Mouse (Mus musculus) neural tube, embryonic 12.5 days (tissue): ENCODE results near the gene Itga8. TPM values are rescaled to one million over a fixed set of nuclear protein-coding genes. Genes with fewer than 3 reads are reported as not detected.

Source experiments
- ATAC-seq: fragments of 200-750 bp; cut with Nextera tagmentation; 2 replicates; pipeline ENCODE4 v1.8.0; 2017; ENCODE audit warnings: low read depth, mild to moderate bottlenecking, moderate TSS enrichment, moderate library complexity; ENCODE audit not compliant: low FRiP score
- H3K27ac ChIP-seq: fragments of 300-500 bp; sonication (generic); 2 replicates; pipeline ENCODE4 v1.5.1; 2016
- H3K27me3 ChIP-seq: fragments of 300-500 bp; sonication (generic); replicated peaks from 2 replicates; pipeline ENCODE4 v1.6.1; 2016; ENCODE audit warnings: mild to moderate bottlenecking
- H3K36me3 ChIP-seq: fragments of 300-500 bp; sonication (generic); 2 replicates; pipeline ENCODE4 v1.6.1; 2016; ENCODE audit warnings: mild to moderate bottlenecking
- H3K4me1 ChIP-seq: fragments of 300-500 bp; sonication (generic); 2 replicates; pipeline ENCODE4 v1.6.1; 2016
- H3K4me2 ChIP-seq: fragments of 300-500 bp; sonication (generic); replicated peaks from 2 replicates; pipeline ENCODE4 v1.6.1; 2016; ENCODE audit warnings: mild to moderate bottlenecking
- H3K4me3 ChIP-seq: fragments of 300-500 bp; sonication (generic); 2 replicates; pipeline ENCODE4 v1.5.1; 2016
- H3K9ac ChIP-seq: fragments of 300-500 bp; sonication (generic); 2 replicates; pipeline ENCODE4 v1.6.1; 2016; ENCODE audit warnings: mild to moderate bottlenecking
- H3K9me3 ChIP-seq: fragments of 300-500 bp; sonication (generic); 2 replicates; pipeline ENCODE4 v1.6.1; 2016; ENCODE audit warnings: mild to moderate bottlenecking
- WGBS: fragments of 180-500 bp; shearing (Covaris S2); methylation state at CpG from one replicate; pipeline ENCODE4 v1.1.7; 2016; 5-methylcytosine and 5-hydroxymethylcytosine counted together
- polyA plus RNA-seq: library from polyadenylated mRNA; unstranded; fragments of >200 nt; fragmentation: Nextera tagmentation; extraction: Ambion mirVana; gene quantifications from 2 replicates; pipeline ENCODE4 v1.2.1, GENCODE M21; 2016

Gene Itga8
- polyA plus RNA-seq, 1 experiment from 2014 or later: 4.1 TPM

DNA sequence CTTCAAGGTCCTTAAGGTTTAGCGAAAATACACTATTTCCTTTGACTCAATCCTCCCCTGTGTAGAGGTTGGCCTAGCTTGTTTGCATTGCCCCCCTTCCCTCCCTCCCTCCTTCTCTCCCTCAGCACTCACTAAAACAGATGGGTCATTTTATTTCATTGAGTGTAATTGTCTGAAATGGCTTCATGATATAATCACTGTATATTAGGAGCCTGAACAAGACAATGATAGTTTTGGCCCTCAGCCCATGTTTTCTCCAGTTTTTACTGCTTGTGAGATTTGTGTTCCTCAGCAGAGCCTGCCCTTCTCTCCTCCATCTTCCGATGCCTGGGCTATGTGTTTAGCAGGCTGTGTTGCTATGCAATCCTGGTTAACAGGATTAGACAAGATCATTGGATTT, 80.1 kb downstream of the Itga8 start:
- Histone ChIP-seq H3K36me3 (no peaks in the 10 kb centered on the region), H3K4me1 (no peaks in the 10 kb centered on the region), H3K9ac (no peak overlapping the region), H3K4me2 (no peak overlapping the region), H3K4me3 (no peak overlapping the region), H3K9me3 (no peaks in the 10 kb centered on the region), H3K27me3 (no peaks in the 10 kb centered on the region), H3K27ac (no peak overlapping the region)
- ATAC-seq: no peak
- WGBS: 80% methylated on average over 2 of the region's 2 CpGs

DNA sequence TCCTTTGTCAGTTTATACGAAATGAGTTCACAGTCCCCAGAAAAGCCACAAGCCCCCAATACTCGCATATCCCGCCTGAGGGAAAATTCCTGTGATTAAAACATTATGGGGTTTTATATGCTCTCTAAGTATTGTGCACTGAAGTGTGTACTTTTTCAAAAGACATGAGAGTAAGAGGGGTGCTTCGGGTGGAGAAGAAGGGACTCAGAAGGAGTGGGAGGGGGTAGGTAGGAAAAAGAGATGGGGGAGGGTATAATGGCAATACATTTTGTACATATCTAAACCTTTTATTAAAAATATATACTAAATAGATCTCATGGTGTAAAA, 88.3 kb downstream of the Itga8 start:
- H3K36me3 ChIP-seq: no peaks in the 10 kb centered on the region
- 72% methylated on average over 4 of the region's 4 CpGs for WGBS
- no peak overlapping the region for H3K9ac ChIP-seq
- H3K9me3 ChIP-seq: no peaks in the 10 kb centered on the region
- H3K4me1 ChIP-seq: no peaks in the 10 kb centered on the region
- no peak overlapping the region for H3K4me2 ChIP-seq
- no peak for ATAC-seq
- H3K27ac ChIP-seq: no peak overlapping the region
- H3K27me3 ChIP-seq: no peaks in the 10 kb centered on the region
- no peak overlapping the region for H3K4me3 ChIP-seq

DNA sequence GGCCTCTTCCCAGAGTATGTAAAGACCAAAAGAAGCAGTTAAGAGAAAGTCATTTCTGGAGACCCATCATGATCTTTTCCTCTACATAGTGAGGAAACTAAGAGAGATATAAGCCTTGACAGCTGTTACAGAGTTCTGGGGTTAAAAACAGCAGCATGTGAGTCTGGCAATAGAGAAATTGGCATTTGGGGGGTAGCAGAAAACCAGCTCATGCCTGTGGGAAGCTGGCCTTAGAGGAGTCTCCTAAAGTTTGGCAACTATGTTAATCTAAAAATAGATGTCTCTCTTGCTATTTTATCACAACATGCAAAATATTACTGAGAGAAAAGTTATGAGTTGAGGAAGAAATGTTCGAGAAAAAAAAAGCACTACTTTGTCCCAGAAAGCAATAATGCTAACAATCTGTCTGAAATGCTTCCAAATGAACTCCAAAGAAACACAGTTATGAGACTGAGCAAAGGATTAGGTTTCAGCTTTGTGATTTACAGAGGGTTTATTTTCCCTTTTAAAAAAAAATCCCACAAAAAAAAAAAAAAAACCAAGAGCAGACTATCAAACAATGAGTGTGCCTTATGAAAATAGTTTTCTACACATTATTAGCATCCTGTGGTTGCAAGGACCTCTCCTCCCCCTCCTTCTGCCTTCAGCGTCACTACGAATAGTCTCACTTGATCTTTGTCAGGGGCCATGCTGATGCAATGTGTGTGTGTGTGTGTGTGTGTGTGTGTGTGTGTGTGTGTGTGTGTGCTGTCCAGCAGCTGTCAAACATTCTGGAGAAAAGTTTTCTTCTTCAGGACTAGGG, 88.9 kb downstream of the Itga8 start:
- no peaks in the 10 kb centered on the region for H3K9me3 ChIP-seq
- H3K9ac ChIP-seq: no peak overlapping the region
- no peak overlapping the region for H3K27ac ChIP-seq
- no peaks in the 10 kb centered on the region for H3K36me3 ChIP-seq
- WGBS: 63% methylated on average over 3 of the region's 3 CpGs
- no peaks in the 10 kb centered on the region for H3K27me3 ChIP-seq
- no peak overlapping the region for H3K4me2 ChIP-seq
- no peak overlapping the region for H3K4me3 ChIP-seq
- no peaks in the 10 kb centered on the region for H3K4me1 ChIP-seq
- ATAC-seq: no peak

DNA sequence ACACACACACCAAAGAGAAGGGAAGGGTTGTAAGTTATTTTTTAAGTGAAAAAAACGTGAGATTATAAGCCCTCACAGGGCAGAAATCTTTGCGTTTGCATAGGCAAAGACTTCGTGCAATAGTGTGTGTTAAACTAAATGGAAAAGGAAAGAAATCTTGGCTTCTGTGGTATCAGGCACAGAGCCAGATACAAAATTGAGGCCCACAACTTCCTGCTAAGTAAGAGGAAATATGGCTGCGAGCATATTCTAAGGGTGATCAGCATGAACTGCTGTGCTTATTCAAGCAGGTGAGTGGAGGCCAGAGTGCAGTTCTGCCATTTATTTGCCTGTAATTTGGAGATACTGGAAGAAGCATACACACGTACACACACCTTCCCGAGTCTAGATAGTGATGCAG, 93.6 kb downstream of the Itga8 start:
- ATAC-seq: no peak
- no peak overlapping the region for H3K4me3 ChIP-seq
- no peaks in the 10 kb centered on the region for H3K27me3 ChIP-seq
- H3K27ac ChIP-seq: no peak overlapping the region
- no peak overlapping the region for H3K4me2 ChIP-seq
- no peaks in the 10 kb centered on the region for H3K36me3 ChIP-seq
- 86% methylated on average over 6 of the region's 6 CpGs for WGBS
- no peaks in the 10 kb centered on the region for H3K9me3 ChIP-seq
- H3K9ac ChIP-seq: no peak overlapping the region
- no peaks in the 10 kb centered on the region for H3K4me1 ChIP-seq

DNA sequence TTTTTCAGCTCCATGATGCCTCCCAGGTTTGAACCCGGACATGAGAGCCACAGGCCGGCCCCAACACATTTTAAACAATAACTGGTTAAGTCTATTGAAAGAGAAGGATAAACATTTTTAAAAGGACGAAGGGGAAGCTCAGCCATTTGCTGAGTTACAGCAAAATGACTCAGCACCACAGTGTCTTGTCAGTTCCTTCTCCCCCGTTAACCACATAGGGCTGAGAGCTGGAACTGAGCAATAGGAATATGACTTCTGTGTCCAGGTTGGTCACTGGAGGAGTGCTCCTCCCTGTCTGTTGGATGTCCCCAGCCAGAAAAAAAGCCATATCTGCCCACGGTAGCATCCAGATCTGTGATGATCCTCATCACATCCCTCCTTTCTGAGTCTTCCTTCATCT, 95.4 kb downstream of the Itga8 start:
- no peak for ATAC-seq
- H3K4me1 ChIP-seq: no peaks in the 10 kb centered on the region
- H3K4me2 ChIP-seq: no peak overlapping the region
- WGBS: 75% methylated on average over 5 of the region's 5 CpGs
- no peak overlapping the region for H3K4me3 ChIP-seq
- H3K27me3 ChIP-seq: no peaks in the 10 kb centered on the region
- H3K9ac ChIP-seq: no peak overlapping the region
- no peaks in the 10 kb centered on the region for H3K9me3 ChIP-seq
- no peaks in the 10 kb centered on the region for H3K36me3 ChIP-seq
- no peak overlapping the region for H3K27ac ChIP-seq

DNA sequence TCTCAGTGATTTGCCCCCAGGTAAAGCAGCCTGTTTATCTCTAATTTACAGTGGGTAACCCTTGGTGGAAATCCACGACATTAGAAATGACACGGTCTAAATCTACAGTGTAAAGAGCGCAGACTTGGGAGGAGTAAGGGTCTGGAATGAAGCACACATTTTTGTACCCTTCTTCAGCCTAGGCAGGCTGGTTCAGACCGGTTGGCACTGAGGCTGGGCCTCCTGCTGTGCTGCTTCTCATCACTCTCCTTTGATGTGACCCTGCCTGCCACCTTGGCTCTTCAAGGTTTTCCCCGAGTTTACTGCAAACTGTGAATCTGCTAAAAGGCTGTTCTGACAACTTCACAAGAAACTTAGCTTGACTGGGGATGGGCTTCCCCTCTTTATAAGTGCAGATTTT, 95.8 kb downstream of the Itga8 start:
- Histone ChIP-seq H3K27ac (no peak overlapping the region), H3K9ac (no peak overlapping the region), H3K36me3 (no peaks in the 10 kb centered on the region), H3K4me3 (no peak overlapping the region), H3K4me1 (no peaks in the 10 kb centered on the region), H3K4me2 (no peak overlapping the region), H3K27me3 (no peaks in the 10 kb centered on the region), H3K9me3 (no peaks in the 10 kb centered on the region)
- 50% methylated on average over 5 of the region's 5 CpGs for WGBS
- no peak for ATAC-seq

DNA sequence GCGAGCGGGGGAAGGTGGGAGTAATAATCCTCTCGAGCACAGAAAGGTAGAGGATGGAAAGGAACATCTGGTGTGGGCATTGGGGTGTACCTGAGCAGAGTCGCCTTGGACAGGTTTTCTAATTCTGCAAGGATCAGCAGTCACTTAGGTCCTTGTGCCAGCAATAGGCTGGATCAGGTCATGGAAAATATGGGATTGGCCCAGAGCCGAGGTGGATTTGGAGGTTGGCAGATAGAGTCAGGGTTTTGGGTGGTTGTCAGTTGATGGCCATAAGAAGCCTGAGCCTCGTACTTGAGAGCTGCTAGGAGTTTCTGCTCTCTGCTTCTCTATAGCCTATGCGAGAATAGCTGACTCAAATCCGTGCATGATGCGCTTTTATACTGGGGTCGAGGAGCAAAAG, 98.5 kb downstream of the Itga8 start:
- WGBS: 88% methylated on average over 10 of the region's 10 CpGs
- Histone ChIP-seq H3K9me3 (no peaks in the 10 kb centered on the region), H3K4me3 (no peak overlapping the region), H3K4me1 (no peaks in the 10 kb centered on the region), H3K27me3 (no peaks in the 10 kb centered on the region), H3K4me2 (no peak overlapping the region), H3K36me3 (no peaks in the 10 kb centered on the region), H3K9ac (no peak overlapping the region), H3K27ac (no peak overlapping the region)
- no peak for ATAC-seq

DNA sequence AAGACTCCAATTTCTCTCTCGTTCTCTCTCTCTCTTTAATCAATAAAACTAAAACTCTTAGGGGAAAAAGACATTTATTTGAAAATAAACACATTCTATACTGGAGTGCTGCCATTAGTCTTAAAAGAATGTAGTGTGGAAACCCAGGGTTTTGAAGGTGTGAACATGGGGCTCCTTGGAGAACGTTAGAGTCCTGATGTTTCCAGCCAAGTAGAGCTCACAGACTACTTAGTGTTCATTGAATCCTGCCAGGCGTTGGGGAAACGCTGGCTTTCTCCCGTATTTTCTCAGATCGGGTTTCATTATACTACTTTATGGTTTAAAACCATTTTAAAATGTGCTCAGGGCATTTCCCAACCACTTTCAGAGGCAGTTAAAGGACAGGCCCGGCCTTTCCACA, 103.0 kb downstream of the Itga8 start:
- H3K9ac ChIP-seq: no peak overlapping the region
- H3K9me3 ChIP-seq: no peaks in the 10 kb centered on the region
- H3K27me3 ChIP-seq: no peaks in the 10 kb centered on the region
- 79% methylated on average over 7 of the region's 7 CpGs for WGBS
- no peak overlapping the region for H3K27ac ChIP-seq
- H3K4me1 ChIP-seq: no peaks in the 10 kb centered on the region
- ATAC-seq: no peak
- H3K36me3 ChIP-seq: no peaks in the 10 kb centered on the region
- H3K4me3 ChIP-seq: no peak overlapping the region
- H3K4me2 ChIP-seq: no peak overlapping the region

DNA sequence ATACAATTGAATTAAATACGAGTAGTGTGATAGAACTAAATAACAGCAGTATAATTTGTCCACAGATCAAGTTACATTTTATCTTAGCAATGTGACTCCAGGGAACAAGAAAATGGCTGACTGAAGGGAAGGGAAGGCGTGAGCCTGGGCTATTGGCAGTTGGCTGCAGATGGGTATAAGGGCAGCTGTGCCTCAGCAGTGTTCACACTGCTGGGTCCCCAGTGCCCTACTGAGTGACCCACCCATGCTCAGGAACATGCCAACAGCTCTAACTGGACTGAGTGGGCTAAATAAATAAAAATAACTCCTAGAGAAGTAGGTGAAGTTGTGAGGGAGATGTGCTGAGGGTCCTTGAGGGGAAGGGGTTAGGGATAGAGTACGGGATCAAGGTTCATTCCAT, 103.5 kb downstream of the Itga8 start:
- H3K27me3 ChIP-seq: no peaks in the 10 kb centered on the region
- no peaks in the 10 kb centered on the region for H3K4me1 ChIP-seq
- H3K9me3 ChIP-seq: no peaks in the 10 kb centered on the region
- H3K9ac ChIP-seq: no peak overlapping the region
- no peak overlapping the region for H3K4me3 ChIP-seq
- no peaks in the 10 kb centered on the region for H3K36me3 ChIP-seq
- no peak overlapping the region for H3K27ac ChIP-seq
- no peak for ATAC-seq
- 87% methylated on average over 3 of the region's 3 CpGs for WGBS
- no peak overlapping the region for H3K4me2 ChIP-seq

DNA sequence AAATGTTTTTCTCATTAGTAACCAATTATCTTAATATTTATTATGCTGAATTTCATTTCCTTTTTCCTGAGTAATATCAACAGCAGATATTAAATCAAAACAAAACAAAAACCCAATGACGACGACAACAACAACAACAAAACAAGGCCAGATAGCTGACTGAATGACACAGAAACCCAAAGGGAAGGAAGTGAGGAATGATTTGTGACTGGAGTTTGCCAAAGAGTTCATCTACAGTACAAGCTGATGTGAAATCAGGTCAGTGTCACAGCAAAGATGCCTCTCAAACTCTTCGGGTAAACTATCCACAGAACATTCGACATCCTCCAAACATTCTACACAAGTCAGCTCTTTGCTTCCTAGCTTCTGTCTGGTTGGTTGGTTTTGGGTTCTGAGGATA, 104.0 kb downstream of the Itga8 start:
- H3K4me1 ChIP-seq: no peaks in the 10 kb centered on the region
- WGBS: 91% methylated on average over 4 of the region's 4 CpGs
- H3K4me3 ChIP-seq: no peak overlapping the region
- H3K27ac ChIP-seq: no peak overlapping the region
- H3K9ac ChIP-seq: no peak overlapping the region
- no peaks in the 10 kb centered on the region for H3K27me3 ChIP-seq
- ATAC-seq: no peak
- no peaks in the 10 kb centered on the region for H3K36me3 ChIP-seq
- H3K4me2 ChIP-seq: no peak overlapping the region
- no peaks in the 10 kb centered on the region for H3K9me3 ChIP-seq

DNA sequence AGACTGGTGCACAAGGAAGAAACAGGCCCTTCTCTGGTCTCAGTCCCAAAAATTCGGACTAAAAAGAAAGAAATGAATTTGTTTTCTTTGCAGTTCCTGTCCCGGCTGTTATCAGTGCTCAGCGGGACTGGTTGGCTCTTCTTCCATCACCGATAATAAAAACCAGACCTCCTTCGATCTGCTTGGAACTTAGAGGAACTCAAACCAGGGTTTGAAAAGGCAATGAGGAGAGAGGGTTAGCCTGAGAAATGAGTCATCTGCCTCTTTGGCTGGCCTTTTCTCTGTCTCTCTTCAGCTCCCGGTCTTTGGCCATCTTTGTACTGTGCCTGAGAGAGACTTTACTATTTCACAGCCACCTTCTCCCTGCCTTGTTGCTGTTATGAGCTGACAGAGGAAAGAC, 112.7 kb downstream of the Itga8 start:
- H3K9ac ChIP-seq: no peak overlapping the region
- H3K27ac ChIP-seq: no peak overlapping the region
- no peaks in the 10 kb centered on the region for H3K9me3 ChIP-seq
- no peaks in the 10 kb centered on the region for H3K36me3 ChIP-seq
- no peak for ATAC-seq
- no peak overlapping the region for H3K4me3 ChIP-seq
- no peaks in the 10 kb centered on the region for H3K27me3 ChIP-seq
- H3K4me1 ChIP-seq: no peaks in the 10 kb centered on the region
- WGBS: 74% methylated on average over 6 of the region's 6 CpGs
- no peak overlapping the region for H3K4me2 ChIP-seq

DNA sequence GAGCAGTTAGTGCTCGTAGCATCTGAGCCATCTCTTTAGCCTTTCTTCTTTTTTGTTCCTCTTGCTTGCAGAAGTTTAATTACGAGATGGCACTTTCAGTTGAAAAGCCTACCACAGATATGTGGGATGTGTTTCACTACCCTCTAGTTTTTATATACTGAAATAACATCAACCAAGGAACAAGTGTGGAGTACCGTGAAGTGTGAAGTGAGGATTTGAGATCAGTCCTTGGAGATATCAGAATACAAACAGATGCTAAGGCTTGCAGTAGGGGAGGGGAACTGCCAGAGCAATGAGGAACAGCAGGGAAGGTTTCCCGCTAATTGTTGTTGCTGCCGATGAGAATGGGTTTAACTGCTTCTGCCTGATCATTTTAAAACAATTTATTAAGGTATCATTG, 114.1 kb downstream of the Itga8 start:
- H3K4me3 ChIP-seq: no peak overlapping the region
- WGBS: 49% methylated on average over 5 of the region's 5 CpGs
- H3K4me1 ChIP-seq: no peaks in the 10 kb centered on the region
- no peak overlapping the region for H3K9ac ChIP-seq
- no peaks in the 10 kb centered on the region for H3K27me3 ChIP-seq
- no peaks in the 10 kb centered on the region for H3K36me3 ChIP-seq
- H3K9me3 ChIP-seq: no peaks in the 10 kb centered on the region
- no peak for ATAC-seq
- no peak overlapping the region for H3K4me2 ChIP-seq
- no peak overlapping the region for H3K27ac ChIP-seq

DNA sequence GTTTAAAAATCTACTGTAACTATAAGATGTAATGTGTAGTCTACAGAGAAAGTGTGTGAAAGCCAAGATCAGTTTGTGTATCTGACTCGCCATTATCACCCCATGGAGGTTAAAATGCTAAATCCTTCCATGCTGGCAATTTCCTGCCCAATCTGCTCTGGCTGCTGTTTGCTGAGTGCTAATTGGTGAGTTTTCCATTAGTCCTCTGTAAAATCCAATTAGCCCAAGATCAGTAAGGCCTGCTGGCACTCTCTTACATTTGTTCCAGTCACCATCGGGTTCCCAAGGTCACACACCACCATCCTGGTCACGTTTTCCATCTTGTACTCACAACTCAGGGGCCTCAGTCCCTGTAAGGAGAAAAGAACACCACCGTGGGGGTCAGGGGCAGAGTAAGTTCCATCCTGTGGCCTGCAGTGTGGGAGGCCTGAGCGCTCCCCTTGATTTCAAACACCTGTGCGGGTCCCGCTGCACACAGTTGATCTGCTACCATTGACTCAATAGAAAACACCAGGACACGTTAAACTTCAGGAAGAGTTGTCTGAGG, 119.2 kb downstream of the Itga8 start:
- Histone ChIP-seq H3K9ac (no peak overlapping the region), H3K36me3 (no peaks in the 10 kb centered on the region), H3K27me3 (no peaks in the 10 kb centered on the region), H3K4me1 (no peaks in the 10 kb centered on the region), H3K4me3 (no peak overlapping the region), H3K9me3 (no peaks in the 10 kb centered on the region), H3K27ac (no peak overlapping the region), H3K4me2 (no peak overlapping the region)
- no peak for ATAC-seq
- WGBS: 74% methylated on average over 8 of the region's 8 CpGs
